Mouse (Mus musculus) left cerebral cortex, postnatal 10 days (tissue): ENCODE data around the gene Cks1b. TPM values are rescaled to one million over a fixed set of nuclear protein-coding genes. Genes with fewer than 3 reads are reported as not detected.

Experiments used
- DNase-seq, 2 experiments: peaks; one replicate each; pipeline ENCODE4 v3.0.0; 2021 to 2022; ENCODE audit warnings: low spot score in 2 of 2, mixed read lengths in 1 of 2; ENCODE audit errors: extremely low spot score in 1 of 2
- intact Hi-C: fragments of 180-260 bp; cut with DNase I; formaldehyde crosslinking; loops from one replicate; pipeline ENCODE4 v1.15.1; 2025
- total RNA-seq, 2 experiments: library from RNA; stranded (reverse); gene quantifications; 2 replicates each; pipeline ENCODE4 v1.2.3; 2021

Cks1b gene
- total RNA-seq, 2 experiments from 2014 or later, result 7.4 to 8.0 TPM

- intact Hi-C loops, result no loop called here
- DNase-seq, result peak in 1 of 2 experiments; percentile 74
Observed at GRCm38 (mm10) chr3:89388134-89388881, 29.9 kb downstream of the Cks1b start.

GRCm38 (mm10) chr3:89387632-89388031 lies 30.6 kb downstream of the Cks1b start:
- intact Hi-C loops, result no loop called here
- no peak for DNase-seq

- no peak for DNase-seq
- intact Hi-C loops, result no loop called here
Observed at GRCm38 (mm10) chr3:89386438-89387420, 31.5 kb downstream of the Cks1b start.

DNA sequence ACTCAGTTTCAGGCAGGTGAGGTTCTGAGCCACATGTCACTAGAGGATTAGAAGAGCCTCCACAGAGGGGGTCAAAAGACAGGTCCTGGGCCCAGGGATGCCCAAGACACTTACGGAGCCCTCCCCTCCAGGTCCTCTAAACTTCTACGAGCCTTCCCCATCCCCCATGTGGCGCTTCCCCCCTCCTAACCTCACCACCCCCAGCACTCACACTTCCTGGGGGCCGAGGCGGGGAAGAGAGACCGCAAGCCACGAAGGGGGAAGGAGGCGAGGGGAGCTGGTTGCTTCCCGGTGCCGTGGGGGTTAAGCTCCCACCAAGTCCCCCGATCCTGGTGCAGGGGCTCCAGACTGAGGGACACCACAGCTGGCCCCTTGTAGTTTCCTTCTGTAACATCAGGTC lies 32.7 kb downstream of the Cks1b start:
- DNase-seq, result no peak
- intact Hi-C loops, result no loop called here

DNA sequence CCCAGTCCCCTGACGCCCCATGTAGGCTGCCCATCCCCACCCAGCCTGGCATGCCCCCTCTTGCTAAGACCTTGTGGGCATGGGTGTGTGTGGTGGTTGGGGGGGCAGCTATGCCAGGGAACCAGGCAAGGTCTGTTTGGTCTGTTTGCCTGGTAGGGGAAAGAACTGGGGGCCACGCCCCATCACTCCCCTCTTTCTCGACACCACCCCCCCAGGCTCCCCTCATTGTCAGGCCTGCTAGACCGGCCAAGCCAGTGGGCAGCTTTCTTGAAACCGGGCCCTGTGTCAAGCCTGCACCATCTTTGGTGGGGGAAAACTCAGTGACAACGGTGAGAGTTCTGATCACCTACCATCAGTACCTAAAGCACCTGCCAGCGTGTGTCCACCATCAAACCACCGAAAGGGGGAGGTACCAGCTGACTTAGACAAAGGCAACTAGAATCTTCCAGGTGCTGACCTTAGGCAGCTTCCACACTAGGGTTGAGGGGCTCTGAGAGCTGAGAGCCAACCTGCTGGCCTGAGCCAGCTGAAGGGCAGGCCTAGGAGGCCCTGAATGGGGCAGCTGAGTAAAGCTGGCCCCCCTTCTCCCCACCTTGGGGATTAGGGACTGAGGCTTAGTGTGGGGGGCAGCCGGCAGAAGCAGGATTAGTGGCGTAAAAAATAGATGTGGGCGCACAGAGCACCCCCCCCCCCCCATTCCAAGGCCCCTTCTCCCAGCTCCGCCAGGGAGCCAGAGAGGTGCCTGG lies 33.7 kb downstream of the Cks1b start:
- DNase-seq, result no peak
- intact Hi-C loops, result no loop called here

GRCm38 (mm10) chr3:89383651-89384255 lies 34.4 kb downstream of the Cks1b start:
- intact Hi-C loops, result no loop called here
- DNase-seq, result no peak

- intact Hi-C loops, result no loop called here
- DNase-seq, result no peak
Observed at GRCm38 (mm10) chr3:89382950-89383349, 35.2 kb downstream of the Cks1b start.

GRCm38 (mm10) chr3:89382033-89382882 lies 35.9 kb downstream of the Cks1b start:
- no peak for DNase-seq
- intact Hi-C loops, result no loop called here

GRCm38 (mm10) chr3:89381233-89381632 lies 37.0 kb downstream of the Cks1b start:
- DNase-seq, result no peak

DNA sequence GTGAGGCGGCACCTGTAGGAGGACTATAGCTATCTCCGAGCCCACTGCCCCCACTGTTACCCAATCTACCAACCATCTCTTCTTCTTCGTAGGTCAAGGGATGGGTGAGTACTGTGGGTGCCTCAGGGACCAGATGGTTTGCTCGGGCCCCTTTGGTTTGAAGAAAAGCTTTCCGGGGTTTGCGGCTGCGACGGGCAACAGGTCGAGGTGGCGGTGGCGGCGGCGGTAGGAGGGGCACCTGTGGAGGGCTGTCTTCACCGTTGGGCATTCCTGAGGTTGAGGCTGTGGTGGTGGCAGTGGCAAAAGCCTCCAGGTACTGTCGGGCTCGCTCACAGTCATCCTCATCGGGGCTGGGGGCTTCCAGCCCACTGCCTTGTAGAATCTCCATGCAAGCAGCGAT lies 37.5 kb downstream of the Cks1b start:
- DNase-seq, result no peak
- intact Hi-C loops, result no loop called here

More at GRCm38 (mm10) chr3:89381233-89381632, 37.0 kb downstream of the Cks1b start:
- intact Hi-C loops, result no loop called here

- DNase-seq, result no peak
- intact Hi-C loops, result no loop called here
Observed at GRCm38 (mm10) chr3:89380291-89380690, 37.9 kb downstream of the Cks1b start.

- intact Hi-C loops, result no loop called here
- peak in 1 of 2 experiments; percentile 41 for DNase-seq
Observed at GRCm38 (mm10) chr3:89379388-89380131, 38.6 kb downstream of the Cks1b start.

GRCm38 (mm10) chr3:89378394-89379067 lies 39.7 kb downstream of the Cks1b start:
- peak in 1 of 2 experiments; percentile 88 for DNase-seq
- intact Hi-C loops, result no loop called here

DNA sequence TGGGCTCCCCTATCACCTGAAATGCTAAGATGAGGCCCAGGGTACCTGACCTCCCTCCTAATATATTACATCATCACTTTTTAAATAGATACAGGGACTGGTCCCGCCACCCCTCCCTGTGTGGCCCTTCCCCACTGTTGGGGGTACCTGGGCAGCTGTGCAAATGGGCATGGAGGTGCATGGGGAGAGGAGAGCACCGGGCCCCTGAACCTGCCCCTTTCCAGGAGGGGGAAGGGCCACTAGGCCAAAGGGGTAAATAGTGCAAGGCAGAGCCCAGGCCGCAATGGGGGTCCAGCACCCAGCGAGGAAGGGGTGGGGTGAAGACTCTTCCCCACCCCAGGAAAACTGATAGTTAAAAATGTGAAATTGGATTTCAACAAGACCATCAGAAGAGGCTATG lies 40.4 kb downstream of the Cks1b start:
- intact Hi-C loops, result no loop called here
- DNase-seq, result no peak

DNA sequence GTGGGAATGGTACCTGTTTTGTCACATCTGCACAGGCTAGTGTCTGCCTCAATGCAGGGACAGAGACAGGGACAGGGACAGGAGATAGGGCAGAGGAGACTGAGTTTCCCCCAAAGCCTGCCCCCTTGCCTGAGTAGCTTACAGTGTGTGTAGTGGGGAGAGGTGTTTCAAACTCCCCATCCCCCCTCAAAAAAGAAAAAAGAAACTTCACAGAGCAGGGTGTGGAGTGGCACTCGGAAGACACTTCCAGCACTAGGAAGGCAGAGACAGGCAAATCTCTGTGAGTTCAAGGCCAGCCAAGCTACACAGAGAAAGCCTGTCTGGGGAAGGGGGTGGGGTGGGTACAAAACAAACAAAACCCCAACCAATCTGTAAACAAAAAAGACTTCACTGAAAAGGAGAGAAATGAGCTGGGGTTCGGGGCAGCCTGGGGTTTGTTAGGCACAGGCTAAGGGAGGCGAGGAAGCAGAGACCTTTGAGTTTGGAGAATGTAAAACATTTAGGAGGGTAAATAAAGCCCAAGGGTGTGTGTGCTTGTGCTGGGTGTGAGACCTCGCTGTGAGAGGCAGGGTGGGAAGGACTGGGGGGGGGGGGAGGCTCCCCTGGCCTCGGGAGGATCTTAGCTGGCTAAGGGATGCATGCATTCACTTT lies 44.5 kb downstream of the Cks1b start:
- DNase-seq, result no peak
- intact Hi-C loops, result no loop called here

DNA sequence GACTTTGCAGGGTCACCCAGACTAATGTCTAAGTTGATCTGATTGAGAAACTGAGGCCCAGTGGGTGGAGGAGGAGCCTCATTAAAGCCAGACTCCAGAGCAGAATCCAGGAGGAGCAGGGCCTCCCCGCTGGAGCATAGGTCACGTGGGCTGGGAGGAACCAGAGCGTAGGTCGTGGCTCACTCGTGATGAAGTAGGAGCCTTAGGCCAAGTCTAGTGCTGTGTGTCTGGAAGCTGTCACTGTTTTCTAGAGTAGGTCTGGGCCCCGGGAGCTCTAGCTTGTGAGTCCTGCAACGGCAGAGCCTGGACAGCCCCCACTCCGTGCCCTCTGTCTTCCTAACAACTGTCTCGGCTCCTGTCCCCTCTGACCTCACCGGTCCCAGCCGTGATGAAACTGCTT lies 50.8 kb downstream of the Cks1b start:
- intact Hi-C loops, result no loop called here
- no peak for DNase-seq
